Mouse (Mus musculus): ENCODE data around the gene Papss1. TPM values are rescaled to one million over a fixed set of nuclear protein-coding genes. Genes with fewer than 3 reads are reported as not detected.

Papss1 gene
- total RNA-seq, 4 experiments from 2014 or later = 62.3 to 70.9 (median 65.6) TPM

DNA sequence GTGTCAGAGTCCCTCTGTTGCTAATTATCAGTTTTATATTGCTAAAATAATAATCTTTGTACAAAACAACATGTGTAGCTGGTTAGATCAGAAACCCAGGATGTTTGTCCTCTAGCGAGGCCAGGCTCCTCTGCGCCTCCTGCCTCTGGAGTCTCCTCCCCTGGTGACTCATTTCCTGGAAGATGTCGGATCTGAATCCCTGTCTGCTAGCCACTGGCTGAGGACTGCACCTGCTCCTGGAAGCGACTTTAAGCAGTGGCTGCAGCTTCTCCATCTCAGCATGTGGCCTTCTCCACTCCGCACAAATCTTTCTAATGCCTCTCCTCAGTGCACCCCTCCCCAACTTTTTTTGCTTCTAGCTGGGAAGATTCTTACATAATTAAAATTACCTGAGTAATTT is 71.6 kb downstream of the Papss1 start:
- DNase-seq = no peak

DNA sequence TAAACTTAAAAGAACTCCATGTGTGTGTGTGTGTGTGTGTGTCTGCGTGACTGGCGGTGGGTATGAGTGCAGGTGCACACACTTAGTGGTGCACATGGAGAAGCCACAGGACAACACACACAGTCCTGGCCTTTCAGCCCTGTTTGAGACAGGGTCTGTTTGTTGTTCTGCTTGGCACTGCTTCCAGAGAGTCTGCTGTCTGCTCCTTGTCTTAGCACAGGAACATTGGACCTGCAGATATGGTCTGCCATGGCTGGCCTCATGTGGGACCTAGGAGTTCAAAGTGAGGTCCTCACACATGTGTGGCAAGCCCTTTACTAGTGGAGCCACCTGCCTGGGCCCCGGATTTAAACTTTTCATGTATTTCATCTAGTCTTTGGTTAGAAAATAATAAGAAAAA is 72.4 kb downstream of the Papss1 start:
- no peak for DNase-seq

DNA sequence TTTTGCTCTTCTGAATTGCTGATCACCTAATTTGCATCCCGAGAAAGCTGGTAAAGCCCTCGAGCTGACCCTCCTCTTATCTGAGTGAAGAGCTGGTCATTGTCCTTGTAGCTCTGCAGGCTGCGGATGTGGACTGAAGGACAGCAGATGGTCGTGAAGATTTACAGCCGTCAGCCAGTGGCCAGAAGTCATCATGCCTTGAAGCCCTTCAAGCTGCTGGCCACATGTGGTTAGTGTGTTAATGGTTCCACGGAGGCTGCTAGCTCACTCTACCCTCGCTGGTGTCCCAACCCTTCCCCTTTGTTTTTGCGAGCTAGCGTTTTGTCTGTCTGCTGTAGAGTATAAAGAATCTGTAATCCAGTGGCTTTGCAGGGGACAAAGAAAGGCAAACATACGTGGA is 73.1 kb downstream of the Papss1 start:
- peak; percentile 46 for DNase-seq

DNA sequence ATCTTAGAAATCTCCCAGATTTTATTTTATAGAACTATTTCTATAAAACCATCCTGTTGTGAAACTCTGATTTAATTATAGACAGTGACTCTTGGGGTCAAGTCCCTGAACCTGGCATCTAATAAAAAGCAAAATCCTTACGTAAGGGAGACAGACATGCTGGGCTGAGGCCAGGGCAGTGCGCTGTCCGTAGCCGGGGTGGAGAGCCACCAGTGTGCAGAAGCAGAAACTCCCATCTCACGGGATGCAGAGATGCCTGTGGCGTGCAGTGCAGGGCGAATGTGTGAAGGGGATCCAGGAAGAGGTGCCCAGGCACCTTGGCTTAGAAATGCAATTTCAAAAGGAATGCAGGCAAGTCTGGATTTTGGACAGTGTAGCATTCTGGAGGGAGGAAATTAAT is 73.6 kb downstream of the Papss1 start:
- DNase-seq = peak; percentile 69

DNA sequence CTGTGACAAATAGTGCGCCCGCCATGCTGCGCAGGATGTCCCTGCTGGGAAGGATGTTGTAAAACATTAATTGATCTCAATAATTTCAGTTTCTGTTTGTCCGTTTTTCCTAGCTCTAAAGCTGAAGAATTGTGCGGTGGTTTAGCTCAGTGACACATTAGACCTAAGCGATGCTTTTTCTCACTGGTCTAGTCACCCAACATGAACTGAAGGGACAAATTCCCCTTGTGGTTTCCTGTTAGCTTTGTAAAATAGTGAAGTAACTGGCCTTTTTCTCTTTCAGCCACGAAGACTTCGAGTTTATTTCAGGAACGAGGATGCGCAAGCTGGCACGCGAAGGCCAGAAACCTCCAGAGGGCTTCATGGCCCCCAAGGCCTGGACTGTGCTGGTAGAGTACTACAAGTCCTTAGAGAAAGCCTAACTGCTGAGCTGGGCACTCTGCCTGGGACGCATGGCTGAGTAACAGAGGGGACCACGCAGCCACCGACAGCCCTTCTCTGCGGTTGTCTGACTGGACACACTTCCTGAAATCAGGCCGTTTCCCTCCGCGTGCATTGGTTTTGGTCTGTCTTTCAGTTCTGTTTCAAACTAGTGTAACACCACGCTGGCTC is 78.2 kb downstream of the Papss1 start:
- DNase-seq = no peak

DNA sequence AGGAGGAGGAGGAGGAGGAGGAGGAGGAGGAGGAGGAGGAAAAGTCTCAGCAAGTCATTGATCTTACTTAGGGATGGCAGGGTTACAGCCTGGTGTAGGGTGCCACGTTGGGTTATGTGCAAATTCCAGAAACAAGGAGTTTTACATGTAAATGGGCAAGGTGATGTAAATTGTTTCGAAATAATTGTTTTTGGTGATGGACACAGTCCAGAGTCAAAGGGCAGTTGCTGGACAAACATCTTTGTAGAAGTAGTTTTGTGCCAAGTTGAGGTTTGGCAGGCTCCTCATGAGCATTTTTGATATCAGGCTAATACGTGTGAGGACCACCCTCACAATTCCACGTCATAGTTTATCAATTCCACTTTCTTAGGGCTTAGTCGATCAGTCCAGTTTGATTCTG is 80.6 kb downstream of the Papss1 start:
- no peak for DNase-seq

DNA sequence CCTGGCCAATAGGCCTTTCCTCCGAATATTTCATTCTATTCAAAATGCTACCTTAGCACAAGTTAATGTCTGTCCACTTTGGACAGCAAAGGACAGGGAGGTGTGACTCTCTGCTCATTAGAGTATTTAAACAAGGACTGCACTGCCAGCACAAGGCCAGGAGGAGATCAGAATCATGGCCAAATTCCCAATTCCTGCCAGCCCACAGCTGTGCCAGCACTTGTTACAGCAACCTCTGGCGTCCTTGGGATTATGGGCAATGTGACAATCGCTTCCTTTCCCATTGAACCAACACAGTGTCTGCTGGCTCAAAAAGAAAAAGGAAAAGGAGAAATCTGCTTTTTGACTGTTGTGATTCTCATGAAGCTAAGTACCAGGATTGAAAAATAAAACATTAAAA is 89.8 kb downstream of the Papss1 start:
- DNase-seq = peak; percentile 67

DNA sequence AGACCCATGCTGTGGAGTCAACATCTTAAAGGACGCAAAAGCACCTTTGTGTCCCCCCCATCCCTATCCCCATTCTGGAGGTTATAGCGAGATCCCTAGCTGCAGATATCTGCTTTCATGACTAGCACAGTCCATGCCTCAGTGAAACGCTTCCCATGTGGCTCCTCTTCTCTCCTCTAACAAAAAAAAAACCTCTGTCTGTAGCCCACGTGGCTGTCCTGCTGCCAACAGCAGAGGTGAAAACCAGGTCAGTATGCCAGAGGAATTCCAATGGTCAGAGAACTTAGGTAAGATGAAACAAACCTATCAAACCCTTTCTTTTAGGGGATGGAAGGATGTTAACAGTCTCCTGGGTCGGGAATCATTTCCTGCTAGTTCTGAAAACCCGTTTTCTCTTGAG is 91.5 kb downstream of the Papss1 start:
- no peak for DNase-seq

DNA sequence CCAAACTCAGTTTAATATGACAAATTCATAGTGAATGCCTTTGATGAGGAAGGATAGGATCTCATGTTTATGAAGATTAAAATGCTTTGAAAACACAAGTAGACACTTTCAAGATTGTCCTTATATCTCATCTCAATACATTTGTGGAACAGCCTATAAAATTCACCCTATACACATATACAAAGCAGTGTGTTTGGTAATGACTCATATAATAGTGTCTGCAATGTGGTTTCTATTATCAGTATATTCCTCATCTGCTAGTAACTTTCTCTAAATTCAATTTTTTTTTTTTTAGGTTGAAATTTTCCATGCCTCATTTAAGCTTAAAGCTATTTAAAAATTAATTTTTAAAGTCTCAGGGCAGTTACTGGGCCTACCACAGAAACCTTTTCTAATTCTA is 95.6 kb downstream of the Papss1 start:
- no peak for DNase-seq

DNA sequence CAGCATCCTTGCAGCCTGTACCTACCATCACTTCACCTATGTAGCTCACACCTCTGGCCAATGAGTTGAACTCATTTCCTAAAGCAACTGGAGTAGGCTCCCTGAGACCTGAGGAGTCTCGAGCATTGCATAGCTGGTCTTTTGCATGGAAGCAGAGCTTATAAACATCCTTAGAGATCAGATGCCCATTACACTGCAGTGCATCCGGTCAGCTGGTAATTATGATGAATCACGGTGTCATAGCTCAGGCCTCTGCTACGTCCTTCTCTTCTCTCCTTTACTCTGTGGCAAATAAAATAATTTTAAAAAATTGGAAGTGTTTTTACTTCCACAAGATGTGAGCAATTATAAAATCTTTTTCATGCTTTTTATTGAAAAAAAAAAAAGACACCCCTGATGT is 96.1 kb downstream of the Papss1 start:
- DNase-seq = no peak

DNA sequence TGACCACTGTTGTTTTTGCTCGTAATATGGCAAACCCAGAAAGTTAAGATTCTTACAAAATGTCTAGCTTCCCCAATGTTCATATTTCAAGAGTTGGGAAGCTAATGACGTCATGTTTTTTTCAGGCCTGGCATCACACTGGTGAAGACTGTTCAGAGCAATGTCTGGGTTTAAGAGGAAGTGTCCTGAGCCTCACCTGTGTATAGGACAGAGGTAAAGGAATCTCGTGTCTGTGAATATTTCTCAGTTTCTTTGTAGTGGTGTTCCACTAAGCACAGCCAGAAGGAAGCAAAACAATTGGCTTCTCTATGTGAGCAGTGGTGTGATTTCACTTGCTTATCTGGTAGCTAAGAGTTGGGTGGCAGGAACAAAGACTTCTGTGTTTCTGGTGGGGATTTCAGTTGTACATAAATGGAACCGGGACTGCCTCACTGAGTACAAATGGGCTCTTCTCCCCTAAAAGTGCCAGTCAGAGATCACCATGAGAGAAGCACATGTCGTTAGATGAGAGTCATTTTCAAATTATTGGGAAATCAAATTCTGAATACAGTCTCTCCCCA is 98.1 kb downstream of the Papss1 start:
- DNase-seq = no peak

DNA sequence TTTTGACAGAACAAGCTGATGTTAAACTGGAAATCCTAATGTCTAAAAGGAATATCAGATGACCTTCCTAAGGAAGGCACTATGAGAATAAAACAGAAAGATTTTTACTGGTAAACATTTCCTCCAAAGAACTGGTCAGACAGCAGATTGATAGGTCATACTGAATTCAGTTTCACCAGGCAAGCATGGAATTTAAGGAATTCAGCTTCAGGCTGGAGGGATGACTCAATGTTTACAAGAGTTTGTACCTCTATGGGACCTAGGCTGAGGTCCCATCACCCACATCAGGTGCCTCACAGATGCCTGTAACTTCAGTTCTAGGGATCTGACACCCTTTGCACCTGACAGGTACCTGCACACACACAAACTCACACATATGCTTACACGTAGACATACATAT is 105.3 kb downstream of the Papss1 start:
- no peak for DNase-seq

DNA sequence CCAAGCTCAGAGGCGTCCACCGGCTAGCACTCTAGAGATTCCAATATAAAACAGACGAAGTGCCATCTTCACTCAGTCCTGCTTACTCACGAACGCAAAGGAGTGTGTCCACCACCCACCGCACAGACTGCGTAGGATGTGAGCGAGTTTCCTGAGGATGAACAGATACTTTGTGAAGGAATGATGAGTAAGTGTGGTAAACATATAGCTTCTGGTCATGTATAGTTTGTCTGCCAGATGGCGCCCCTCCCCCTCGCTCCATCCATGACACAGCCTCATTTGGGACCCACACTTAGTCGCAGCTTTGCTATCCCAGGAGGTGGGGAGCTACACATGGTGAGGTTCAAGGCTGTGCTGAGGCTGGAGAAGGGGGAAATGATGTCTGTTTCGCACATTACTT is 121.5 kb downstream of the Papss1 start:
- no peak for DNase-seq

DNA sequence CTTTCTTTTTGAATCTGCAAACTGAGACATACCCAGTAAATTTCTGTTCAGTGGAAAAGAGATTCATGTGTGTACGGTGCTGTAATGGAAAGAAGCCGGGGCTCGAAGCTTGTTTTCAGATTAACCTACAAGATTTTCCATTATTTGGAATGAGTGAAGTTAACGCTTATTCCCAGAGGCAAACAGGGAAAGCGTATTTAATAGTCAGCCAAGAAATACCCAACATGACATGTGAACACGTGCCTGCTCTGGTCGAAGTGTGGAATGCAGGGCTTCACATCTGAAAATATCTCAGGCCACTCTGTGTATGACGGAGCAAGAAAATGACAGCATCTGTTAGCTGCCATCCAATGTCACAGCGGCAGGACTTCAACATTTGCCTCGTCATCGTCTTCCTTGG is 125.4 kb downstream of the Papss1 start:
- DNase-seq = no peak

DNA sequence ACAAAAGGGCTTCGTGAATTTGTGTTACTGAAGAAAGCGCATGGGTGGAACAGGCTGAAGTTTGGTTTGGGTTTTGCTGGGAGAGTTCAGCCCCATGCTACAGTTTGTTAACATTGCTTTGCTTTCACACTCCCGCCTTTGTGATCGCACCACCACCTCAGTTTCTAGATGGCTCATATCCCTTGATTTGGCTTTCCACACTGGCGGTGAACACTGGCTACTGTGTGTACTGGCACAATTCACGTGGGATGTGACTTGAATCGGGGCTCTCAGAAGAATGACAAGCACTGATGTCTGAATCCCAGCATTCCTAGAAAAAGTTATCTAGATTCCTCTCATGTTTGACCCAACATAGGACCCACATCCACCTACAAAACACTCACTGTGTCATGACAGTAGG is 126.0 kb downstream of the Papss1 start:
- no peak for DNase-seq

DNA sequence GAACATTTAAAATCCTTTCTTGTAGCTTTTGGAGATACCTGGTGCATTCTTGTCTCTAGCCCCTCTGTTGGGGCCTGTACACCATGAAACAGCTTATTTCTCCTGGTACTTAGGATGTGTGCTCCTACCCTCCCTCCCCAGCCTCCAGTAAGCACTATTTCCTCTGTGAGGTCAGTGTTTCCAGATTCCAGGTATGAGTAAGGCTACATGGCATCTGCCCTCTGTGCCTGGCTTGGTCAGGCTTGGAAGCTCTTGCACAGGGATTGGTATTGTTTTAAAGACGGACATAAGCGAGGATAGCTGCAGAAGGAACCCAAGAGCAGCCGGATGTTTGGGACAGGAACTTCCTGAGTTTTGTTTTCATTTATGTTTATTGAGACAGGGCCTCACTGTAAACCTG is 126.6 kb downstream of the Papss1 start:
- no peak for DNase-seq

Other genes starting within 250 kb of the Papss1 start
- 1 to 10 TPM; 3.6 to 9.6 (median 6.1) TPM for gene Sgms2, start 73.4 kb upstream of the Papss1 start, total RNA-seq (2022)